Mouse (Mus musculus) activated CD4-positive, CD25-positive, alpha-beta regulatory T cell (primary cell): Measurements from ENCODE around the gene Tspan6. TPM values are rescaled to one million over a fixed set of nuclear protein-coding genes. Genes with fewer than 3 reads are reported as not detected.

Experiments
- polyA plus RNA-seq, 2 experiments: library from polyadenylated mRNA; unstranded; fragments of 100-300 nt; shearing (Covaris generic); gene quantifications; one replicate each; pipeline ENCODE4 v1.2.1; 2017

Tspan6 gene
- polyA plus RNA-seq, result 1 to 10 TPM; 2.5 to 5.7 TPM

DNA sequence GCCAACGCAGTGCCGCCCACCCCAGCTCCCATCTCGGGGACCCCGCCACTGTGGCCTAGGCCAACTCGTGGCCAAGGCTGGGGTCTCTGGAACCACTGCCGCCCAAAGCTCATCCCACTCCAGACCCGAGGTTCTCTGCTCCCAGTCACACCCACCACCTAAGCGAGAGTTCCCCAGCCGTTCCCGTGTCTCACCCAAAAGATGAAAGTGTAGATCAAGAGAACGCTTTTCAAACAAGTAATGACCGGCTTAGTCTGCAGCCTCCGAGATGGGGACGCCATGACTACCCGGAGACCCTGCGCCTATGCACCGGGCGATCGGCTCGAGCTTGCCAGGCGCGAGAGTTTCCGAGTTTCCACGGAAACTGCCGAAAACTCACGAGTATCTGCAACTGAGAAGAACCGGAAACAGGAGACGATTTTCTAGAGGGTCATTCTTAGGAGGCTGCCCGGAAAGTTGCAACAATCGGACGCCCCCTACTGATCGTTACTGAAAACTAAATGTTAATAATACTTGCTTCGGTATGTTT is at the start of gene Tspan6:
Tspan6 (minus strand) TSS at position 416 of the 529 bp plus-strand sequence.

DNA sequence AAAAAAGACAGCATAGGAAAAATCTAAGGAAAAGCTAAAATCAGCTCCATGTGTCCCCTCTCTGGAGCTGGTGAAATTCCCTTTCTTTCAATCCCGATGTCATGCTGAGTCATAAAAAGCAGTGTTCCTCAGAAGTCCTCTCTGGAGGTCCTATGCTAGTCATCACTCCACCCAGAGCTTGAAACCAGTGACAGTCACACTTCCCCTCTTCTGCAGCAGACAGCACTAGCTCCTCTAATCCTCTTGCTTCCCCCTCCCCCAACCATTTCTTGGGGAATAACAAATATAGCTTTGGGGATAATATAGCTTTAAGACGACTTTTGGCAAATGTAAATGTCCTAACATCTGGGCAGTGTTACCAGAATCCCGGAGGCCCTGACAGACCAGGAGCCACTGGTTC is 10.0 kb upstream of the Tspan6 start, which contains the start of gene Srpx2:
Srpx2 (plus strand) TSS at position 166 of the 400 bp plus-strand sequence.

DNA sequence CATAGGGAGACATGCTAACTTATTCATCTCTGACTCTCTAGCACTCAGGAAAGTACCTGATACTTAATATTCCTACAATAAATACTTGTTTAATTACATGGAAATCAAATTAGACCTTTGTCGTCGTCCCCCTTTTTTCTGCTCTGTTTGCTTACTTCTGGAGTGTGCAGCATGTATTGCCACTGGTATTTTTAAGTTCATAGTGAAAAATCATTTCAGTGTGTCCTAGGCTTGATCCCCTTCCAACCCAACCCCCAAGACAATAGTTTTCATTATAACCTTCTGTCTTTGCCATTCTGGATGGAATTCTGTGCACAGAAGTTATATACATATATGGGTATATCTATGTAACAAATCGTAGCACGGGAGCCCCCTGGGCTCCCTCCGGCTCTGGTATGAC is 47.5 kb downstream of the Tspan6 start, which contains the start of gene Tnmd:
Tnmd (plus strand) TSS at position 301 of the 400 bp plus-strand sequence.

Other genes with a start within 250 kb of the Tspan6 start
- gene Pcdh19, start 209.4 kb downstream of the Tspan6 start, polyA plus RNA-seq, result not detected
- gene Tnmd, start 47.4 kb downstream of the Tspan6 start, polyA plus RNA-seq, result not detected
- under 1 TPM in 1 of 2 experiments, not detected in 1; 0.13 TPM for gene Srpx2, start 10.0 kb upstream of the Tspan6 start, polyA plus RNA-seq
- gene Sytl4, start 83.4 kb upstream of the Tspan6 start, polyA plus RNA-seq, result under 1 TPM in 1 of 2 experiments, not detected in 1; 0.21 TPM
- 10 to 100 TPM; 49.6 to 53.4 TPM for gene Cstf2, start 160.8 kb upstream of the Tspan6 start, polyA plus RNA-seq